8 mouse cellular contexts compared by ENCODE assay signal in genomic region chr4:99941655-99942414, GRCm38 (mm10). TPM values are rescaled to one million over a fixed set of nuclear protein-coding genes. Genes with fewer than 3 reads are reported as not detected.
DNase-seq lines count a peak whose midpoint lies in the region; ATAC-seq and TF ChIP-seq lines count a peak whose summit lies in the region.

No protein-coding gene starts in this region.

- peak overlapping the region; percentile 99 for H3K27ac ChIP-seq in gastrocnemius, adult 2 months
- no peak overlapping the region for H3K27ac ChIP-seq in small intestine, adult 2 months (ENCODE audit: insufficient read depth, low read depth, low read length)
- H3K27ac ChIP-seq in hindbrain, embryonic 13.5 days, result no peak overlapping the region
- no peak overlapping the region for H3K27ac ChIP-seq in forebrain, embryonic 10.5 days

- H3K4me2 ChIP-seq in hindbrain, embryonic 13.5 days, result no peak overlapping the region

- no peaks in the 10 kb centered on the region for H3K9me3 ChIP-seq in hindbrain, embryonic 13.5 days
- H3K9me3 ChIP-seq in forebrain, embryonic 10.5 days, result no peaks in the 10 kb centered on the region

- DNase-seq in gastrocnemius, adult 2 months, result peak; percentile 79
- no peak for DNase-seq in gastrocnemius, postnatal 10 days
- DNase-seq in CD4-positive, CD25-positive, alpha-beta regulatory T cell, adult 2 months (ENCODE audit: low read depth, low spot score), result peak; percentile 59
- DNase-seq in brain, embryonic 14.5 days (ENCODE audit: low read depth), result peak; percentile 23
- peak; percentile 35 to 54 for DNase-seq in kidney, postnatal 36 days
- DNase-seq in forebrain, embryonic 10.5 days (ENCODE audit: extremely low spot score, low spot score), result no peak

- 26% methylated on average over 10 of the region's 10 CpGs for WGBS in small intestine, adult 2 months
- 82% methylated on average over 10 of the region's 10 CpGs for WGBS in hindbrain, embryonic 13.5 days
- WGBS in forebrain, embryonic 10.5 days, result 89% methylated on average over 10 of the region's 10 CpGs

- H3K4me3 ChIP-seq in gastrocnemius, adult 2 months, result peak overlapping the region; percentile 55
- no peak overlapping the region for H3K4me3 ChIP-seq in small intestine, adult 2 months (ENCODE audit: low read depth, low read length)
- H3K4me3 ChIP-seq in hindbrain, embryonic 13.5 days, result no peak overlapping the region
- no peak overlapping the region for H3K4me3 ChIP-seq in forebrain, embryonic 10.5 days

- intact Hi-C loops in gastrocnemius, adult 2 months (cut with DNase I), result no loop called here

- H3K9ac ChIP-seq in hindbrain, embryonic 13.5 days, result no peak overlapping the region

- H3K27me3 ChIP-seq in small intestine, adult 2 months (ENCODE audit: control insufficient read depth, insufficient read depth, low read length), result no peaks in the 10 kb centered on the region
- no peaks in the 10 kb centered on the region for H3K27me3 ChIP-seq in hindbrain, embryonic 13.5 days
- H3K27me3 ChIP-seq in forebrain, embryonic 10.5 days (ENCODE audit: poor library complexity, severe bottlenecking), result no peaks in the 10 kb centered on the region

- ATAC-seq in hindbrain, embryonic 13.5 days (ENCODE audit: low FRiP score), result no peak

- peak; percentile 56 for TF ChIP-seq CTCF in gastrocnemius, adult 2 months (IDR thresholded peaks at IDR 0.05)
- TF ChIP-seq CTCF in brain, embryonic 14.5 days (IDR thresholded peaks at IDR 0.05; ENCODE audit: borderline replicate concordance, extremely low read depth, insufficient read depth, insufficient read length), result no peak
- TF ChIP-seq CTCF in small intestine, adult 2 months (IDR thresholded peaks at IDR 0.05; ENCODE audit: extremely low read depth, insufficient read length, insufficient replicate concordance, low read depth, low read length), result 0 out of 2 replicates have a peak, but pooled peaks have one; percentile 11

- no peak for TF ChIP-seq POLR2A in brain, embryonic 14.5 days (IDR thresholded peaks at IDR 0.05; ENCODE audit: borderline replicate concordance, extremely low read depth, insufficient read depth, insufficient read length, poor library complexity, severe bottlenecking)
- no peak for TF ChIP-seq POLR2A in small intestine, adult 2 months (IDR thresholded peaks at IDR 0.05; ENCODE audit: low read depth, low read length)

- no peaks in the 10 kb centered on the region for H3K36me3 ChIP-seq in small intestine, adult 2 months (ENCODE audit: control insufficient read depth, insufficient read depth, low read length)
- H3K36me3 ChIP-seq in hindbrain, embryonic 13.5 days, result no peaks in the 10 kb centered on the region
- 0 out of 2 replicates have a peak, but pooled peaks cover 3% of the 10 kb centered on the region for H3K36me3 ChIP-seq in forebrain, embryonic 10.5 days (replicated peaks)

- peaks cover 5% of the 10 kb centered on the region for H3K4me1 ChIP-seq in small intestine, adult 2 months (ENCODE audit: control insufficient read depth, insufficient read depth, insufficient read length, low read length)
- peaks cover 6% of the 10 kb centered on the region for H3K4me1 ChIP-seq in hindbrain, embryonic 13.5 days (replicated peaks)
- peaks cover 5% of the 10 kb centered on the region for H3K4me1 ChIP-seq in forebrain, embryonic 10.5 days

RNA-seq across cellular contexts. Expression of gene Itgb3bp, which starts 12.2 kb away (rescaled TPM):
- total RNA-seq in gastrocnemius, adult 2 months (2021), result 1 to 10 TPM; 3.7 to 5.1 TPM
- total RNA-seq in gastrocnemius, postnatal 10 days (2021), result 1 to 10 TPM; 5.2 to 5.8 TPM
- polyA plus RNA-seq in brain, embryonic 14.5 days (2012; rRNA removed), result 5.9 and 6.5 TPM in 2 replicates
- polyA plus RNA-seq in small intestine, adult 2 months (2012; rRNA removed), result 0.03 and 0.15 TPM in 2 replicates
- 18.5 and 18.7 TPM in 2 replicates for polyA plus RNA-seq in hindbrain, embryonic 13.5 days (2015; fragmentation: Nextera tagmentation; extraction: Ambion mirVana)
- polyA plus RNA-seq in forebrain, embryonic 10.5 days (2016; fragmentation: Nextera tagmentation; extraction: Ambion mirVana), result 58.2 and 60.0 TPM in 2 replicates

RNA-seq across cellular contexts. Expression of gene Pgm1, which starts 12.6 kb away (rescaled TPM):
- 1,000 to 10,000 TPM; 1,079 to 1,367 TPM for total RNA-seq in gastrocnemius, adult 2 months (2021)
- 100 to 1,000 TPM; 757 to 836 TPM for total RNA-seq in gastrocnemius, postnatal 10 days (2021)
- polyA plus RNA-seq in brain, embryonic 14.5 days (2012; rRNA removed), result 32.8 and 45.8 TPM in 2 replicates
- polyA plus RNA-seq in small intestine, adult 2 months (2012; rRNA removed), result 13.1 and 23.8 TPM in 2 replicates
- 53.9 and 57.0 TPM in 2 replicates for polyA plus RNA-seq in hindbrain, embryonic 13.5 days (2015; fragmentation: Nextera tagmentation; extraction: Ambion mirVana)
- polyA plus RNA-seq in forebrain, embryonic 10.5 days (2016; fragmentation: Nextera tagmentation; extraction: Ambion mirVana), result 81.5 and 83.5 TPM in 2 replicates

Comparison
In these comparisons a context has a peak if more than half of its experiments do, and no peak if none do; other contexts are left out.
1. DNase-seq: peak in gastrocnemius, adult 2 months (single experiment), CD4-positive, CD25-positive, alpha-beta regulatory T cell, adult 2 months (single experiment), brain, embryonic 14.5 days (single experiment) and kidney, postnatal 36 days (2 of 2); none in gastrocnemius, postnatal 10 days (single experiment) and forebrain, embryonic 10.5 days (single experiment).